Mouse (Mus musculus) neural tube, embryonic 11.5 days (tissue): ENCODE measurements at regions not wholly inside any gene's neighbourhood (a gene's known extent, or its start where the extent isn't known, plus 50 kb on each side); places are given as distances from the start of the nearest gene placed in this dataset.

Experiments
- ATAC-seq: fragments of 200-750 bp; cut with Nextera tagmentation; 2 replicates; pipeline ENCODE4 v1.8.0; 2017; ENCODE audit warnings: moderate number of reproducible peaks, mild to moderate bottlenecking, moderate TSS enrichment, moderate library complexity; ENCODE audit not compliant: insufficient read depth, low FRiP score, low TSS enrichment
- DNase-seq: peaks from one replicate; pipeline ENCODE4 v3.0.0-alpha.2; 2015; ENCODE audit warnings: low spot score
- H3K27ac ChIP-seq: fragments of 300-500 bp; sonication (generic); 2 replicates; pipeline ENCODE4 v1.5.1; 2014; ENCODE audit warnings: low read depth, mild to moderate bottlenecking, low read length
- H3K27me3 ChIP-seq: fragments of 300-500 bp; sonication (generic); 2 replicates; pipeline ENCODE4 v1.6.1; 2014; ENCODE audit warnings: mild to moderate bottlenecking, low read length, mixed read lengths; ENCODE audit not compliant: control insufficient read depth, insufficient read depth
- H3K36me3 ChIP-seq: fragments of 300-500 bp; sonication (generic); 2 replicates; pipeline ENCODE4 v1.6.1; 2014; ENCODE audit warnings: mild to moderate bottlenecking, low read length, moderate library complexity, mixed read lengths; ENCODE audit not compliant: control insufficient read depth, insufficient read depth
- H3K4me1 ChIP-seq: fragments of 300-500 bp; sonication (generic); 2 replicates; pipeline ENCODE4 v1.6.1; 2014; ENCODE audit warnings: low read length, mixed read lengths; ENCODE audit not compliant: control insufficient read depth, insufficient read depth
- H3K4me2 ChIP-seq: fragments of 300-500 bp; sonication (generic); 2 replicates; pipeline ENCODE4 v1.6.1; 2014; ENCODE audit warnings: low read depth, mild to moderate bottlenecking, moderate library complexity
- H3K4me3 ChIP-seq: fragments of 300-500 bp; sonication (generic); 2 replicates; pipeline ENCODE4 v1.5.1; 2014; ENCODE audit warnings: low read depth, low read length
- H3K9ac ChIP-seq: fragments of 300-500 bp; sonication (generic); 2 replicates; pipeline ENCODE4 v1.6.1; 2014; ENCODE audit warnings: mild to moderate bottlenecking, low read length
- H3K9me3 ChIP-seq: fragments of 300-500 bp; sonication (generic); 2 replicates; pipeline ENCODE4 v1.6.1; 2016; ENCODE audit warnings: low read length; ENCODE audit not compliant: control insufficient read depth
- WGBS: fragments of 180-500 bp; shearing (Covaris S2); extraction: QIAGEN DNeasy Blood & Tissue Kit; methylation state at CpG from one replicate; pipeline ENCODE4 v1.1.7; 2014; 5-methylcytosine and 5-hydroxymethylcytosine counted together

GRCm38 (mm10) chr15:68417142-68417541 lies 1916.4 kb upstream of the Lrrc6 start:
- Histone ChIP-seq H3K9me3 (no peaks in the 10 kb centered on the region), H3K4me3 (no peak overlapping the region), H3K4me2 (no peak overlapping the region), H3K4me1 (no peaks in the 10 kb centered on the region), H3K27me3 (no peaks in the 10 kb centered on the region), H3K9ac (no peak overlapping the region), H3K36me3 (no peaks in the 10 kb centered on the region), H3K27ac (no peak overlapping the region)
- no peak for ATAC-seq
- DNase-seq, result no peak
- WGBS, result 21% methylated on average over 1 of the region's 1 CpGs

- H3K9me3 ChIP-seq, result no peaks in the 10 kb centered on the region
- H3K36me3 ChIP-seq, result no peaks in the 10 kb centered on the region
- no peak overlapping the region for H3K27ac ChIP-seq
- H3K4me1 ChIP-seq, result no peaks in the 10 kb centered on the region
- ATAC-seq (no peak), DNase-seq (peak; percentile 57)
- H3K27me3 ChIP-seq, result no peaks in the 10 kb centered on the region
- no peak overlapping the region for H3K4me3 ChIP-seq
- 38% methylated on average over 3 of the region's 3 CpGs for WGBS
- no peak overlapping the region for H3K9ac ChIP-seq
- H3K4me2 ChIP-seq, result no peak overlapping the region
Measured at GRCm38 (mm10) chr15:68415401-68415925, 1914.8 kb upstream of the Lrrc6 start.

GRCm38 (mm10) chr15:68414047-68414446 lies 1913.3 kb upstream of the Lrrc6 start:
- WGBS, result 73% methylated on average over 4 of the region's 4 CpGs
- Histone ChIP-seq H3K9me3 (no peaks in the 10 kb centered on the region), H3K4me1 (no peaks in the 10 kb centered on the region), H3K27me3 (no peaks in the 10 kb centered on the region), H3K36me3 (no peaks in the 10 kb centered on the region), H3K4me3 (no peak overlapping the region), H3K9ac (no peak overlapping the region), H3K4me2 (no peak overlapping the region), H3K27ac (no peak overlapping the region)
- DNase-seq (no peak), ATAC-seq (no peak)

GRCm38 (mm10) chr15:68412697-68413096 lies 1912.0 kb upstream of the Lrrc6 start:
- no peak for DNase-seq
- no peak for ATAC-seq
- Histone ChIP-seq H3K4me1 (no peaks in the 10 kb centered on the region), H3K9me3 (no peaks in the 10 kb centered on the region), H3K27ac (no peak overlapping the region), H3K36me3 (no peaks in the 10 kb centered on the region), H3K27me3 (no peaks in the 10 kb centered on the region), H3K4me2 (no peak overlapping the region), H3K9ac (no peak overlapping the region), H3K4me3 (no peak overlapping the region)
- 91% methylated on average over 2 of the region's 2 CpGs for WGBS

GRCm38 (mm10) chr15:68412156-68412555 lies 1911.4 kb upstream of the Lrrc6 start:
- no peak overlapping the region for H3K27ac ChIP-seq
- no peaks in the 10 kb centered on the region for H3K4me1 ChIP-seq
- H3K4me2 ChIP-seq, result no peak overlapping the region
- H3K36me3 ChIP-seq, result no peaks in the 10 kb centered on the region
- no peaks in the 10 kb centered on the region for H3K9me3 ChIP-seq
- WGBS, result 87% methylated on average over 3 of the region's 3 CpGs
- H3K27me3 ChIP-seq, result no peaks in the 10 kb centered on the region
- no peak overlapping the region for H3K9ac ChIP-seq
- ATAC-seq (no peak), DNase-seq (no peak)
- H3K4me3 ChIP-seq, result no peak overlapping the region

GRCm38 (mm10) chr15:68403554-68404070 lies 1902.9 kb upstream of the Lrrc6 start:
- Histone ChIP-seq H3K4me2 (no peak overlapping the region), H3K36me3 (no peaks in the 10 kb centered on the region), H3K27me3 (no peaks in the 10 kb centered on the region), H3K4me1 (no peaks in the 10 kb centered on the region), H3K9me3 (no peaks in the 10 kb centered on the region), H3K27ac (no peak overlapping the region), H3K9ac (no peak overlapping the region), H3K4me3 (no peak overlapping the region)
- ATAC-seq (no peak), DNase-seq (no peak)
- 93% methylated on average over 3 of the region's 3 CpGs for WGBS

GRCm38 (mm10) chr15:68401726-68402125 lies 1901.0 kb upstream of the Lrrc6 start:
- no peak overlapping the region for H3K27ac ChIP-seq
- H3K36me3 ChIP-seq, result no peaks in the 10 kb centered on the region
- ATAC-seq (no peak), DNase-seq (no peak)
- H3K4me2 ChIP-seq, result no peak overlapping the region
- no peak overlapping the region for H3K9ac ChIP-seq
- H3K27me3 ChIP-seq, result no peaks in the 10 kb centered on the region
- 67% methylated on average over 1 of the region's 1 CpGs for WGBS
- H3K9me3 ChIP-seq, result no peaks in the 10 kb centered on the region
- H3K4me1 ChIP-seq, result no peaks in the 10 kb centered on the region
- no peak overlapping the region for H3K4me3 ChIP-seq

GRCm38 (mm10) chr15:68401006-68401405 lies 1900.3 kb upstream of the Lrrc6 start:
- Histone ChIP-seq H3K27ac (no peak overlapping the region), H3K9me3 (no peaks in the 10 kb centered on the region), H3K4me2 (no peak overlapping the region), H3K9ac (no peak overlapping the region), H3K4me3 (no peak overlapping the region), H3K4me1 (no peaks in the 10 kb centered on the region), H3K27me3 (no peaks in the 10 kb centered on the region), H3K36me3 (no peaks in the 10 kb centered on the region)
- ATAC-seq, result no peak
- no peak for DNase-seq
- WGBS, result 93% methylated on average over 4 of the region's 4 CpGs

GRCm38 (mm10) chr15:68396566-68396965 lies 1895.9 kb upstream of the Lrrc6 start:
- H3K27me3 ChIP-seq, result no peaks in the 10 kb centered on the region
- H3K9me3 ChIP-seq, result no peaks in the 10 kb centered on the region
- DNase-seq (no peak), ATAC-seq (no peak)
- H3K4me1 ChIP-seq, result no peaks in the 10 kb centered on the region
- H3K9ac ChIP-seq, result no peak overlapping the region
- no peak overlapping the region for H3K27ac ChIP-seq
- WGBS, result 97% methylated on average over 6 of the region's 6 CpGs
- H3K36me3 ChIP-seq, result no peaks in the 10 kb centered on the region
- no peak overlapping the region for H3K4me3 ChIP-seq
- no peak overlapping the region for H3K4me2 ChIP-seq
